Mouse (Mus musculus) layer of hippocampus, adult 9-10 months (tissue): Measurements from ENCODE around the gene Rhobtb3.
"Not testable (repeated sequence)": the region's sequence is repeated elsewhere in the genome, so short reads cannot be mapped to it uniquely, and the experiment has no call there.

ENCODE experiments used
- DNase-seq: peaks from one replicate; pipeline ENCODE4 v3.0.0; 2022; ENCODE audit warnings: low spot score

Rhobtb3 gene

DNA sequence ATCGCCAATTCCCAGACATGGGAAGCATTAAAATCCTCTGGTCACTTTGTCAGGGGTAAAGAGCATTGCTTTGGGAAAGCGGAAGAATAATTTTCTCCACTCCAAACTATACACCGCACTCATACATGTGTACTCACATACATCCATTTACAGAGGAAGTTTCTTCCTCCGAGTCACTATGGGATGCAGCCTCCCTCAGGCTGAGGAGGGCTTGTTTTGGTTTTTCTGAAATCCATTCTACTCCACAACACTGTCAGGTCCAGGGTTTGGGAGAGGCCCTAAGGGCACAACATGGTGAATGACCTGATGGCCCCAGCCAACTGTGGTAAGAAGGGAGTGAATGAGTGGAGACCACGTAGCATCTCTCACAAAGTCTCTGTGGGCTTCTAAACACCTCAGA lies 14.7 kb downstream of the Rhobtb3 start:
- DNase-seq, result not testable (repeated sequence)

GRCm38 (mm10) chr13:75927951-75928350 lies 15.8 kb downstream of the Rhobtb3 start:
- DNase-seq, result no peak

DNA sequence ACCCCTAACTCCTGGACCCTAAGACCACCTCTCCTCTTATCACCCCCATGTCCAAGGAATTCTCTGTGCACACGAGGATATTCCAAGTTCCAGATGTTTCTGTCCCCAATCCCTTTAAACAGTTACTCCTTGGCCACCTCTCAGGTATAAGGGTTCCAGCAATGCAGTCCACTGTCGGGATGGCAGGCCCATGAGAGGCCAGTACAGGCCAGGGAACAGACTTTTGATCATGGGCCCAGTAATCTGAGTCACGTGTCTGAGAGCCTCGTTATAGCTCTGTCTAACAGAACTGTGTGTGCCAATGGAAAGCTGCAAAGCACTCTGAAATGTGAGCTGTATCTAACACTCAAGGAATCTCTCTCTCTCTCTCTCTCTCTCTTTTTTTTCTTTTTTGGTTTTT lies 29.6 kb downstream of the Rhobtb3 start:
- DNase-seq, result no peak

DNA sequence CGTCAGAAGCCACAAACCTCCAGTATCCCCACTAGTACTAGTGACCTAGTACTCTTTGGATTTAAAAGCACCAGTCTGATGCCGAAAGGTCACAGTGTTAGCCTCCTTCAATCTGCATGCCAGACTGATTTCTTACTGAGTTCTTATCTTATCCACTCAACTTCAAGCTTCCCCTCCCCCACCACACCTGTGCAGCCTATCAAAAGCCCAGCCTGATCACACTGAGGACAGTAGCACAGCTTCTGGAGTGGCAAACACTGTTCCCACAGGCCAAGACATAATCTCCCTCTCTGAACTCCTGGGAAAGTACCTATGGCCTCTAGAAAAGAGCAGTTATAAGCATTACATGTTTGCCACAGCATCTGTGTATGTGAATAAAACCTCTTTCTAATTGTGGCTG lies 35.5 kb downstream of the Rhobtb3 start:
- no peak for DNase-seq

DNA sequence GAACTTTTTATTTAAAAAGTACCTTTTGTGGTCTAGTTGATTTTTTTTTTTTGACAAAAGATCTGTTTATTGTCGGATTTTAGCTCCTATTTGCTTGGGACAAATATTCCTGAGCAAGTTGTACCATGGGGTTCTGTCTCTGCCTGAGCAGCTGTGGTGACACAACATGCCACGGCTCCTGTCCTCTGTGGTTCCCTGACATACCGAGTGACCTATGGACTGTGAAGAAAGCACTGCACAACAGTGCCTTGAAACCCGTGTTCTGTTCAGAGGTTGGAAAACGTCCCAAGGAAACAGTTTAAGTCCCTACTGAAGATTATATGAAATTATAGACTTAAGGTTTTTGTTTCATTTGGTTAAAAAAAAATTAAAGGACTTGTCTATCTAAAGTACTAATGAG lies 36.6 kb downstream of the Rhobtb3 start:
- DNase-seq, result no peak

DNA sequence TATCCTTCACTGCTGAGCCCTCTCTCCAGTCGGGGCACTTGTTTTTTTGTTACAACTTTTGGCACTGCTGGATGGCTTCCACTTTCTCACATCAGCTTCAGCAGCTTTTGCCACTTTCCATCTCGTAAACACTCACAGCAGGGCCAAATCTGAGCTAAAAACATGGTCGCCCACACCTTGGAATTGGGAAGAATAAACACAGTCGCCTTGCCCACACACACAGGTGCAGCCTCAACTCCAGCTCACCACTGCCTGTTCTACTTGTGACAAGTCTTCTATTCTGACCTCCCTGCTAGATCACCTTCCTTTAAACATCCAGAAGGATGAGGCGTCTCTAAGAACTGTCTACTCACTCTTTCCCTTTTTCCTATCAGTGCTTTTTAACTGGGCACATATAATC lies 39.1 kb downstream of the Rhobtb3 start:
- no peak for DNase-seq

- DNase-seq, result not testable (repeated sequence)
Observed at GRCm38 (mm10) chr13:75900928-75901327, 42.8 kb downstream of the Rhobtb3 start.

GRCm38 (mm10) chr13:75892876-75893275 lies 50.8 kb downstream of the Rhobtb3 start:
- no peak for DNase-seq

DNA sequence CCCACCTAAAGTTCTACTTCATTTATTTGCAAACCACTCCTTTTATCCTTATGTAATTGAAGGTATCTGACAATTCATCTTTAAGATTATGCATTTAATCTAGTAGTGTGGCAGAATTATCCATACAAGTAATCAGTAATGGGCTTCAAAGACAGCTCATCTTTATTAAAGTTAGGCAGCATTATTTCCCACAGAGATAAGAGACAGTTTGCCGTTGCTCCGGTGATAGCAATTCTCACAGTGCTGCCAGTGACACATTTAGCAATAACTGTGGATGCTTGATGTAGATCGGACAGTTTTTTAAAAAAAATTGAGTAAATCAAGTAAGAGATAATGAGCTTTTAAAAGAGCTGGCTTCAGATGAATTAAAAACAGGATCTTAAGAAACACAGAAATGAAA lies 51.4 kb downstream of the Rhobtb3 start:
- no peak for DNase-seq

DNA sequence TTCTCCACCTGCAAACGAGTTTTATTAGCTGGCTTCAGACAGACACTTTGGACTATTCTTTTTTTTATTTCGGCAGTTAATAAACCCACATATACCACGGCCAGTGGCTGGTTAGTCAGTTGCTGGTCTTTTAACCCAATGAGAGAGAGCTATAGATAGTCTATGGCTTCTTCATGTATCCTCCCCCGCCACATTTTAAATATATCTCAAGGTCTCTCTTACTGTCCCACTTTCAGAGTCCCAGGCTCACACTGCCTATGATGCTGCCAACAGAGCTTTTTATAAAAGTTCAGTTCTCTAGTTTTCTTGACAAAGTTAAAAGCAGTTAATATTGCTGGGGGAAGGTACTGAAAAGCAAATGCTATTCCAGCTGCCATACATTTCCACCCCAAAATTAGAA lies 51.9 kb downstream of the Rhobtb3 start:
- DNase-seq, result no peak

DNA sequence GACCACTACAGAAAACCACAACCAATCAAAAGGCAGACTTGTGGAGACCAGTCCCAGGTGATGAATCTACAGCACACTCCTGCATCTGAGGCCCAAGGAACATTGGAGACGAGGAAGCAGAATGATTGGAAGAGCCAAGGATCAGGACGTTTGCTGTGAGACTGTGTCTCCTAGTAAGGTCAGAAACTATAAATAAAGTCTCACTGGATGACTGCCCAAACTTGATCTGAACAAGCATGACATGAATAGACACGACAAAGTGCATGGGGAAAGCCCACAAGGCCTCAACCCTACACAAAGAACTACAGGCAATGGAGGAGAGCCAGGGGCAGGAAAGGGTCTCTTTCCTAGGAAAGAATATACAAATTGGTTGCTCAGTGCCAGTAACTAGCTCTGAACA lies 59.9 kb downstream of the Rhobtb3 start:
- DNase-seq, result no peak

DNA sequence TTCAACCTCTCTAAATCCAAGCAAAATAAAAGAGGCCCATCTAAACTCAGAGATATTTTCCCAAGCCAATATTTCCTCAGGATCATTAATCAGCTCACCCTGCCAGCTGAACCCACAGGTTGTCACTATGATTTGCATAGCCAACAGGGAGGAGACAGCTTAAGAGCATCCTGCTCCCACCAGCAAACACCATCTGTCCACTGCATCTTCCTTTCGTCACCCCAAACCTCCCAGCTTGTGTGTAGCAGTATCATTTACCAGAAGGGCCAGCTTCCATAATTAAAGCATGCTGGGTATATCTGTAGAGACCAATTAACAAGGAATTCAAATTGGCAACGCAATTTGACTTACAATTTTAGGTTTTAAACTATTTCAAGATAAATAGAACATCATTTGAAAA lies 63.2 kb downstream of the Rhobtb3 start:
- no peak for DNase-seq

DNA sequence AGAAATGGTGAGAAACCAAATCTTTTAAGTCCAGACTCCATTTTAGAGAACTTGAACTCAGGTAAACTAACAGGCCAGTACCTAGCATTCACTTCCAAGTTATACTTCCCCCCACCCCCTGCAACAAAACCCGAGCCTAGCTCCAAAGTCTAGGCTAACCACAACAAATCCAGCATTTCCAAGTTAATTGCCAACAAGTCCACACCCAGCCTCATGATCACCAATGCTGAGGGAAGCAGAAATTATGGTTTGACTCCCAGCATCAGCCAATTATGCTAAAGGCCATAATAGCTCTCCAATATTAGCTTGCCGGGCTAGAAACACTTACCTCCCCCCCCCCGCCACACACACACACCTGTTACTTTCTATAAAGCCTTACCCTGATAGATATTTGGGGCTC lies 64.0 kb downstream of the Rhobtb3 start:
- DNase-seq, result no peak

DNA sequence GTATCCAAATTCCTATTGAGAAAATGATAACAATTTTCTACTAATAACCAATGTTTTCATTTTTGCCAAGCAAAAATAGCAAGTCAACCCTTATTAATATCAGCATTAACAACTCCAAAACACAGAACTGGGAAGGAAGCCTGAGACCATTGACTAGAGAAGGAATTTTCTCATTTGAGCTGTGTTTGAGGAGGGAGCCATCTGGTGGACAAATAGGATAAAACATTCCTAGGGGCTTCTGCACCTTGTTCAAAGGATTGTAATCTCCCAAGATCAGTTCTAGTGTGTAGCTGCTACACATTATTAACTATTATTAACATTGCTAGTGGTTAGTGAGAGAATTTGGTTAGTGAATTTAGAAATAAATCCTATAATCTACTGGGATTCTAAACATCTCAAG lies 65.8 kb downstream of the Rhobtb3 start:
- peak; percentile 63 for DNase-seq

DNA sequence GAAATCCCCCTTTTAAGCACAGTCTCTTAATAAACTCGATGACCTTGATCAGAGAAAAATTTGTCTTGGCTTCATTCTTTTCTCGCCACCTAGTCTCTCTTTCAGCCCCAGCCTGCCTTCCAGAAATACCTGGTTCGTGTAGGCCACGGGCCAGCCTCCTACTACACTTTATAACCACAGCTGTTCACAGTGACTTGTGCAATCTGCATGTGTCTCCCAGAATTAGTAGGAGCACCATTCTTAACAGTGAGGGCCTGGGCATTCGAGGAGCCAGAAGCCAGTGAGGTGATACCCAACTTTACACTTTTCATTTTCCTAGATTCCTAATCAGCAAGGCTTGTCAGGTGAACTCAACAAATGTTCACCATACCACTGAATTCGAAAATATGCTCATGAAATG lies 67.1 kb downstream of the Rhobtb3 start:
- DNase-seq, result no peak

DNA sequence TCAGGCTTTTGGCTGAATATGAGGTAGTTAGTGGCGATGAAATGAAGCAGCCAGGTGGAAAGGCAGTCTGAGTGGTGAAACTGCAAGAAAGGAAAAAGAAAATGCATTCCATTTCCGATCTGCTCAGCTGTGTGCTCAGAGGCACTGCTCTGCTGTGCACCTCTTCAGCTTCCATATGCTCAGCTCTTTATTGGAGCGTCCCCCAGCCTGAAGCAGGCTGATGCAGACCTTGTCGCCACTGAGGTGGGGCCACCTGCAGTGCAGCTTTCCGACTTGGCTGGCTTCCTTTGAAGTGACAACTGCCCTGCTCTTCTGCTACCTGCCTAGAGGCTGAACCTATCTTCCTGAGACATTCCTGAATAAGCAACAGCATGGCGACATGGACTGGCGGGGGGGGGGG lies 67.5 kb downstream of the Rhobtb3 start:
- not testable (repeated sequence) for DNase-seq

GRCm38 (mm10) chr13:75874608-75875376 lies 68.9 kb downstream of the Rhobtb3 start:
- DNase-seq, result no peak

- no peak for DNase-seq
Observed at GRCm38 (mm10) chr13:75867876-75868275, 75.8 kb downstream of the Rhobtb3 start.

DNA sequence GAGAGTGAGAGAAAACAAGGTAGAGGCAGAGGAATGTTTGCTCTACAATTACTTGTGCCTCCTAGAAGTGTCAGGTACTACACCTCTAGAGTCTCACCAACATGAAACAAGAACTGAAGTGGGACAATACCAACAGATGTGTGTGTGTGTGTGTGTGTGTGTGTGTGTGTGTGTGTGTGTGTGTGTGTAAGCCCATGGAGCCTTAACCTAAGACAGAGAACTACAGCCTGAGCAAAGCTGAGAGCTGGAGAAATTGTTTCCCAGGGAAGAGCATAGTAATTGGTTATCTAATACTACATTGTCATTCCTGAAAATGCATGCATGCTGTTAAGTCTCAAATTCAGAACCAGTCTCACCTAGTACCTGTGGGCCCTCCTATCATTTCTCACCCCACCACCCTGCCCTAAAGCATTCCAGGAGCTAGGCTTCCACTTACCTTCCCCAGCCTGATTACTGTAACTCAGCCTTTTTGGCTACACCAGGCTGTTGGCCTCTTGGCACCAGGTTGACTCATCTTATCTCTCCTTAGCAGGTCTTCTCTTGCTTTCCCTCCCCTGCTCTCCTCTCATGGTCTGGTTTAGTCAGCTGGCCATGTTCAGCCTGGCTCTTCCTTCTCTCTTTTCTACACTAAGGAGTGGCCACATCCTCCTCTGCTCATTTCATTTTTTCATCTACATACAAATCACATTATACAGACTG lies 78.1 kb downstream of the Rhobtb3 start:
- DNase-seq, result no peak

DNA sequence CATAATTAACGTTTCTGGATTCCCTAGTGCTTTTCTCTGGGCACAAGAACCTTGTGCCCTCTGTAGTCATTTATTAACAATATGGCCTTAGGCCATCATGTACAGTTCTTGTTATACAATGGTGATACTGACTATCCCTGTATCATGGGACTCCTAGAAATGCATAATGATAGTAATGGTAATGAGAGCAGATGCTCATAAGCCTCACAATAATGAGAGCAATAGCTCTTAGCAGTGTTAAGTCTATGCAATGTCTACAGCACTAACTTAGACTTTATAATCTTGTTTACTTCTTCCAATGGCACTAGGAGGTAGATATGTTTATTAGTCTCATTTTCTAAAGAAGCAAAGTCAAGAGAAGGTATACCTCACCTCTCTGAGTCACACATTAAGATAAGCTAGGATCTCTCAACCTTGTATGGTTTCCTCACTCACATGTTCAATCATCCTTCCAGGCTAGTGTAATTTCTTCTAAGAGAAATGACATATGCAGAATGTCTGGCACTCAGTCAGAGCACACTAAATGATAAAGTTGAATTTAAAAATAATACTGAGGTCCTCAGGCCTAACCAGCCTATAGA lies 84.4 kb downstream of the Rhobtb3 start:
- no peak for DNase-seq

DNA sequence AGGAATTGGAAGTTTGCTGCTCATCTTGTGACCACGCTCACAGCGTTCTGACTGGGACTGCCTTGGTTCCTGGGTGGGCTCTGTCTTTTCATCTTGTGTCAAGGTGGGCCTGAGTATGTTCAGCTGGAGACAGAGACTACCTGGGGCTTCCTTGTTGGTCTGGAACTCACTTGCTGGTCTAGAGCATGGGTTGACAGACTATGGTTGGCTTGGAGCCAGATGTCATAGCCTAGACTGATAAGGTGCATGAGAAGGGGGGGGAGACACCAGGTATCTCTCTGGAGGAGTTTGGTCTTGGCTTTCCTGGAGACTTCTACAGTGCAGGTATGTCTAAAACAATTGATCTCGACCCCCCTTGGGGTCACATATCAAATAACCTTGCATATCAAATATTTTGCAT lies 90.6 kb downstream of the Rhobtb3 start:
- no peak for DNase-seq

DNA sequence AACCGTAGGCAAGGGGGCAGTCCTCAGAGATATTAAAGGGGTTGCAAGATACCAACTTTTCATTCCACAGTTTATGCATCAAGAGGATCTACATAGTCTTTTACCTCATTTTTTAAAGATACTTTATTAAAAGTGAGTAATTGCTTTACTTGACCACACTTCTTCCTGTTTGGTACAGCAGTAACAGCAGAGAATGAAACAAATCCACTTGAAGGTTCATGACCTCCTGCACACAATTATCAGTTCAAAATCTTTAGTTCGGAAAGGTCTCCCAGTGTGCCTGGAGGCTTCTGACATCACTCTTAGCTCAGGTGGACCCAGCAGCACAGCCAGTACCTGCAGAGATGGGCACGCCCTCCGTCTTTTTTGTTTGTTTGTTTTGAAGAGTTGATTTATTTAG lies 91.7 kb downstream of the Rhobtb3 start:
- DNase-seq, result no peak

DNA sequence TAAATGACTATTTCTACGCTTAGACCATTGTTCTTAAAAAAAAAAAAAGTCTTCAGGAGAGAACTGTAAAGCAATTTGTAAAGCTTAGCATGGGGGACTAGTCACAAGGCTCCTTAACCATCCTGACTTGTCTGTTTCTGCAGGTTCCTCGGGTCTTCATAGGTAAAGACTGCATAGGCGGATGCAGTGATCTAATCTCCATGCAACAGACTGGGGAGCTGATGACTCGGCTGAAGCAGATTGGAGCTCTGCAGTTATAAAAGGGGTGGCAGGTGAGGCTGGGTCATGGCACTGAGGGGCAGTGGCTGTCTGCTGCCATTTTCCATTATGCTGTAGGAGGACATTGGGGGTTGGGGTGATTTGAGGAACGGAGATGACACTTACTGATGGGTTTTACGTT lies 96.7 kb downstream of the Rhobtb3 start:
- DNase-seq, result no peak
